Mouse (Mus musculus) cerebellum, adult 2 months (tissue): ENCODE results near the gene Pp2d1. TPM values are rescaled to one million over a fixed set of nuclear protein-coding genes. Genes with fewer than 3 reads are reported as not detected.

Experiments used
- DNase-seq, 2 experiments: peaks; one replicate each; pipeline ENCODE4 v3.0.0; 2021
- H3K27ac ChIP-seq: fragments of 200-500 bp; 2 replicates; pipeline ENCODE4 v1.5.1; 2012; ENCODE audit warnings: low read length, control low read depth, inconsistent platforms; ENCODE audit not compliant: insufficient read depth
- H3K27me3 ChIP-seq: fragments of 200-500 bp; 2 replicates; pipeline ENCODE4 v1.6.1; 2012; ENCODE audit warnings: inconsistent platforms, mild to moderate bottlenecking, low read length, moderate library complexity; ENCODE audit not compliant: control insufficient read depth, insufficient read depth
- H3K4me1 ChIP-seq: fragments of 200-500 bp; 2 replicates; pipeline ENCODE4 v1.6.1; 2011; ENCODE audit warnings: low read length; ENCODE audit not compliant: control insufficient read depth, insufficient read depth
- H3K4me3 ChIP-seq: fragments of 200-500 bp; replicated peaks from 2 replicates; pipeline ENCODE3; 2011; ENCODE audit warnings: mild to moderate bottlenecking, low read depth, low read length, control low read depth; ENCODE audit not compliant: insufficient read depth
- CTCF ChIP-seq: fragments of 200-500 bp; IDR thresholded peaks from 2 replicates; pipeline ENCODE4 v1.5.1; 2011; ENCODE audit warnings: low read depth, mild to moderate bottlenecking, control low read depth, low read length, moderate library complexity, borderline replicate concordance; ENCODE audit not compliant: insufficient read depth
- POLR2A ChIP-seq: fragments of 200-500 bp; IDR thresholded peaks from 2 replicates; pipeline ENCODE4 v1.6.1; 2011; ENCODE audit warnings: low read length, control low read depth, borderline replicate concordance; ENCODE audit not compliant: insufficient read depth
- WGBS: fragments of 180-500 bp; shearing (Covaris S2); methylation state at CpG from one replicate; pipeline ENCODE4 v1.1.7; 2018; 5-methylcytosine and 5-hydroxymethylcytosine counted together
- polyA plus RNA-seq: library from polyadenylated mRNA; depleted of rRNA; stranded (reverse); fragments of >200 nt; gene quantifications from 2 replicates; pipeline ENCODE4 v1.2.3, GENCODE M21; 2012

Gene Pp2d1
- polyA plus RNA-seq, 1 experiment: not detected

DNA sequence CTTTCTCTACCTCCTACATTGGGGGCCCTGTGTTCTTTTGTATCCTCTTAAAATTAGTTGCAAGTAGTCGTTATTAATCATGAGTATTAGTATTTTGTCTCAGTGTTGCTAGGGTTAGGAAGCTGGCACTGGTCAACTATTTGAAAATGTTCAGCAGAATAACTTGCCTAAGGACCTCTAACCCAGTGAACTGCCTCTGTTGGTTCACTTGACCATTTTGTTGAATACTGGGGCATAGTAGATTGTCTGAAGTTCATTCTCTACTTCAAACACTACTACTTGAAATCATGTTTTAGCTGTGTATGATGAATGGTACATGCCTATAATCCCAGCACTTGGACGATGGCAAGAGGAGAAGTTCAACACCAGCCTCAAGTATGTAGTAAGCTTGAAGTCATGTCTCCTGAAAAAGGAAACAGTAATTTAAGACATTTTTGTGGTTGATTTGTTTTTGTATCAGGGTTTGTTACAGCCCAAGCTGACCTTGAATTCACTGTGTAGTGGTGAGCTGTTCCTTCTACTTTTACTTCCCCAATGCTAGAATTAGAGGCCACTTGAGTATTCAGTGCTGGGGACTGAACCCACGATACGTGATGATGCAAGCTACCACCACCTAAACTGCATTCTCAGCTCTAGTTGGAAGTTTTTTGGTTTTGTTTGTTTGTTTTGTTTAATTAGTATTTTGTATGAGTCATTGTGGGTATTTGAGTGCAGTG lies 50.8 kb downstream of the Pp2d1 start:
- H3K27ac ChIP-seq: no peak overlapping the region
- H3K4me3 ChIP-seq: no peak overlapping the region
- DNase-seq: no peak
- no peaks in the 10 kb centered on the region for H3K4me1 ChIP-seq
- WGBS: 88% methylated on average over 4 of the region's 4 CpGs
- TF ChIP-seq POLR2A (no peak), CTCF (no peak)
- no peaks in the 10 kb centered on the region for H3K27me3 ChIP-seq

DNA sequence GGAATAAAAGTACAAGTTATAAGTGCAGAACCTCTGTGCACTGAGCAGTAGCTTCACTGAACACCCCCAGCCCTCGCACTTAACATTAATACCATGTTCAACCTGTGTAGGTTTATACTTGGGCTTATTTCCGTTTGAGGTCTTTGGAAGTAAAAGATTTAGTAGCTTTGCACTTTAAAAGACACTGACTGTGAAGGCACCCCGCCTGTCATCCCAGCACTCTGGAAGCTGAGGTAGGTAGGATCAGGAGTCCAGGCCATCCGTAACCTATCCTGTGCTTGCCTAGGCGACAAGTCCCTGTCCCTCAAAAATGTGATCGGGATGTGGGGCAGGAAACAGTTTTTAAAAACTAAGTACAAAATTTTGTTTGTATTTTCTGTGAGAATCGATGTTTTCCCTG lies 58.8 kb downstream of the Pp2d1 start:
- no peak for TF ChIP-seq CTCF
- no peak for TF ChIP-seq POLR2A
- Histone ChIP-seq H3K27me3 (no peaks in the 10 kb centered on the region), H3K27ac (no peak overlapping the region), H3K4me1 (peaks cover 5% of the 10 kb centered on the region; the same call in 1 of the 2 replicates), H3K4me3 (peak overlapping the region; percentile 43)
- 43% methylated on average over 7 of the region's 7 CpGs for WGBS
- no peak for DNase-seq

DNA sequence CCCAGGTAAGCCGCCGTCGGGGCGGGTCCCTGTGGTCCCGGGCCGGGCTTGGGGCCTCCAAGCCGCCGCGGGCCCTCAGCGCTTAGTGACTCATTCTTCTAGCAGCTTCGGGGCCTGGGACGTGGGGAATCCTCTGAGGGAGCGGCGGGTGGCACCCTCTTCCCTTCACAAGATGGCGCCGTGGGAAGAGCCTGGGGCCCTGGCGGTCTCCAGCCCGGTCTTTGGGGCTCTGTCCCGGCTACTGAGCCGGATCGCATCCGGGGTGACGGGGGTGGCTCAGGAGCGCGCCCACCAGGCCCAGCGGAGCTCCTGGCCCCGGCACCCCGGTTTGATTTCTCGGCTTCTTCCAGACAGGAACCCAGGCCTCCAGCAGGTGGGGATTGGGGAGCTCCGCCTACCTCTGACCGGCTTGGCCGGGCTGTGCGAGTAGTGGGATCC lies 59.6 kb downstream of the Pp2d1 start:
- H3K27ac ChIP-seq: peak overlapping the region; percentile 52
- WGBS: 0% methylated on average over 33 of the region's 33 CpGs
- H3K27me3 ChIP-seq: no peaks in the 10 kb centered on the region
- TF ChIP-seq POLR2A (no peak), CTCF (no peak)
- no peak for DNase-seq
- peak overlapping the region; percentile 90 for H3K4me3 ChIP-seq
- H3K4me1 ChIP-seq: peaks cover 5% of the 10 kb centered on the region; the same call in 1 of the 2 replicates

DNA sequence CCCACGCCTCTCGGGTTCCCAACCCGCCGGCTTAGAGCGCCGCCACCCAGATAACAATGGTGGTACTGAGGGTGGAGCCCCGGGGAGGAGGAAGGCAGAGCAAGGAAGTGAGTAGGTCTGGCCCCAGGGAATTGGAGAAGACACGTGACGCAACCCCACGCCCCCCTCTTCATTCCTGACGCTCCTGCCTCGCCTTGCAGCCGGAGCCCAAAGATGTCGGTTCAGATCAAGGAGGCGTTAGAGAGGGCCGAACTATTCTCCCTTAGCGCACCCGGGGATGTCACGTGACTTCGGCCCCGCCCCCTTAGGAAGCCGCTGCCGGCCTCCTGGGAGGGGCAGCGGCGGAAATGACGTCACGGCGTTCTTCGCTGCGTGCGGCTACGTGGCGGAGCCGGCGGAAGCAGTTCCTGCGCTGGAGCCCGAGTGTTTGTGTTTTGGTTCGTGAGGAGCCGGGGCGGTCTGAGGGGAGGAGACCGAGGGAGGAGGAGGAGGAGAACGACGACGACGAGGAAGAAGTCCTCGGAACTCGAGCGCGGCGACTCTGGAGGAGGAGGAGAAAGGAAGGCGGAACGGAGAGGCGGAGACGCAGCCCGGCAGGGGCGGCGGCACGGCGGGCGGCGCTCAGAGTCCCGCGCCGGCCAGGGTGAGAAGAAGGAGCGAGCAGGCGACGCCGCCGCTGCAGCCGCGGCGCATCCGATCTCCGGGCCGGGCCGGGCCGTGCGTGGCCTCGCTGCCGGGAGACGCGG lies 60.2 kb downstream of the Pp2d1 start, which contains the start of gene Rab5a:
TSS of gene Rab5a (plus strand) at position 377 of the 746 bp plus-strand sequence.
- WGBS: under 1% methylated on average over 80 of the region's 82 CpGs
- DNase-seq: peak; percentile 98 to 99
- Histone ChIP-seq H3K4me1 (peaks cover 5% of the 10 kb centered on the region; the same call in 1 of the 2 replicates), H3K27me3 (no peaks in the 10 kb centered on the region), H3K4me3 (peak within 1 kb of the TSS; percentile 90), H3K27ac (peak within 1 kb of the TSS; percentile 73)
- TF ChIP-seq CTCF: no peak
- TF ChIP-seq POLR2A: peak; percentile 83

DNA sequence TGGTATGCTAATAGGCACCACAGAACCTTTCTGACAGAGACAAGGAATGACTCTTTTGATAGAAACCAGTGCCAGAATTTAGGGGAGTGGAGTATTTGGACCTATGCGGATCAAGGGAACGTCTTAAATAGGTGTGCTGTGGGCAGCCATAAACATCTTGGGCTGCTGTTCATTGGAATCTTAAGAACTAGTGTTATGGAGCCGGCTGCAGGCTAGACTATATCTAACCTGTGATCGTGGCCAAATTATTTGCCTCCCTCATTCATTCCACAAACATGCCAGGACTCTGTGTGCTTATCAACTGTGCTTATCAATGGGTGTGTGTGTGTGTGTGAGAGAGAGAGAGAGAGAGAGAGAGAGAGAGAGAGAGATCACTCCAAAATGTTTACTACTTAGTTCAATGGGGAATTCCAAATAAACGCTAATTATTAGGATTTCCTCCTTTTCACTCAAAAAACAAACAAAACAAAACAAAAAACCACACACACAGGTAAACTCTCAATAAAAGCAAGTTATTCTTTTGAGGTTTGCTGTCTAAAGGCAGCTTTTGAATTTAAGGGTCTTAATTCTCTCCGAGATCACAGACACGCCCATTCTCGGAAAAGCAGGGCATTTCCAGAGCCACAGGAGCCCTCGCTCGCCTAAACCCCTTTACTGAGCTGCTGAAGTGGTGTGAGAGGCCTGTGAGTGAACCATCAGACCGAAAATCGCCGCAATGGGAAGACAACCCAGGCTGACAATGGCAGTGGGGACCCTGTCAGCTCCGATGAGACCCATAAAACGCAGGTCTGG lies 61.0 kb downstream of the Pp2d1 start:
- H3K4me3 ChIP-seq: peak overlapping the region; percentile 90
- DNase-seq: no peak
- peak overlapping the region; percentile 73 for H3K27ac ChIP-seq
- WGBS: 8% methylated on average over 15 of the region's 15 CpGs
- TF ChIP-seq POLR2A (no peak), CTCF (no peak)
- H3K4me1 ChIP-seq: peaks cover 5% of the 10 kb centered on the region; the same call in 1 of the 2 replicates
- no peaks in the 10 kb centered on the region for H3K27me3 ChIP-seq

DNA sequence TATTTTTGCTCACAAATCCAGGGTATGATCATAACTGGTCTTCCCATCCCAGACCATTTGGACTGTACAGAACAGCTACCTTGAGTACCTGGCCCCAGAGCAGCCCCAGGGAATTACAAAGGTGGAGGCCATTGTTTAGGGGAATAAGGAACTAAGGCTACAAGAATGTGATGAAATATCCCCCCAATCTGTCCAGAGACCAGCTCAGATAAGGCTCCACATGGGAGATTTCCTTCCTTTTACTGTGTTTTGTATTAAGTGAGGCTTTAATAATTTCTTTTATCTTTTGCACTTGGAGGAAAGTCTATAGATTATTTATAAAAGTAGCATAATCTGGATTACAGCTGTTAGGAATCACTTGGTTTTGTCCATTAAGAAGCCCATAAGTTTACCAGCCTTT lies 70.6 kb downstream of the Pp2d1 start:
- no peaks in the 10 kb centered on the region for H3K27me3 ChIP-seq
- H3K4me3 ChIP-seq: no peak overlapping the region
- H3K27ac ChIP-seq: no peak overlapping the region
- no peak for DNase-seq
- no peak for TF ChIP-seq POLR2A
- TF ChIP-seq CTCF: no peak
- H3K4me1 ChIP-seq: no peaks in the 10 kb centered on the region

DNA sequence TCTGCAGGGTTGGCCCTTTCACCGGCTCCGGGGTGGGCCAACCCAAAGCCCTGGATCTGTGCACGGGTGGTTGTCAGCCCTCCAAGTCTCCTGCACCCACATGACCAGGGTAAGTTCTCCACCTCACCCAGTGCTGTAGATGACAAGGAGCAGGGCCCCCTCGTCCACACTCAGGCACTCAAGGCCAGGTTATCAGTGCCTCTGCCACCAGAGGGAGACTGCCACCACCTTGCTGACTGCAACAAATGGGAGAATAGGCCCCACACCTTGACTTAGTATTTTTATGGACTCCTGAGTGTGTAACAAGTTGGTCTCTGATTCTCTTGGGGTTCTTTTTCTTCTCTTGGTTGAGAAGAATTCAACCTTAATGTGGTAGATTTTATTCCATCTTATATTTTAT lies 73.7 kb downstream of the Pp2d1 start:
- no peak overlapping the region for H3K4me3 ChIP-seq
- H3K27me3 ChIP-seq: no peaks in the 10 kb centered on the region
- no peaks in the 10 kb centered on the region for H3K4me1 ChIP-seq
- H3K27ac ChIP-seq: no peak overlapping the region
- TF ChIP-seq POLR2A: no peak
- no peak for TF ChIP-seq CTCF
- WGBS: 54% methylated on average over 4 of the region's 4 CpGs
- no peak for DNase-seq
